Mouse (Mus musculus): ENCODE measurements around the gene Gabarapl2. TPM values are rescaled to one million over a fixed set of nuclear protein-coding genes. Genes with fewer than 3 reads are reported as not detected.

The Gabarapl2 gene
- 112 and 255 TPM in 2 replicates for total RNA-seq (2012; rRNA removed)

GRCm38 (mm10) chr8:111940171-111941100 is at the start of gene Gabarapl2:
TSS of gene Gabarapl2 (plus strand) at chr8:111940703.
- DNase-seq (ENCODE audit: low read depth, low spot score), result peak; percentile 99
- Histone ChIP-seq H3K36me3 (ENCODE audit: control insufficient read depth, insufficient read depth, low read length, poor library complexity, severe bottlenecking) (peaks cover 14% of the 10 kb centered on the region), H3K9me3 (ENCODE audit: control insufficient read depth, insufficient read depth, low read depth, low read length) (no peaks in the 10 kb centered on the region), H3K4me3 (ENCODE audit: insufficient read depth in 1 of 2, low read depth in 1 of 2, low read length in 2 of 2, poor library complexity in 1 of 2, severe bottlenecking in 1 of 2) (peak within 1 kb of the TSS; percentile 91), H3K4me1 (ENCODE audit: control insufficient read depth in 2 of 2, insufficient read depth in 2 of 2, low read length in 2 of 2, poor library complexity in 1 of 2) (peaks cover 12 to 13% of the 10 kb centered on the region in 2 experiments), H3K27ac (ENCODE audit: insufficient read depth, low read depth, low read length, poor library complexity, severe bottlenecking) (peak within 1 kb of the TSS; percentile 76), H3K9ac (ENCODE audit: insufficient read depth, low read depth, low read length, poor library complexity, severe bottlenecking) (peak within 1 kb of the TSS; percentile 82)
- in situ Hi-C loops (cut with MboI; ENCODE audit: low sequenced_read_pairs in 2 of 2, unreplicated experiment in 2 of 2), result no loop called here
- no peak for TF ChIP-seq ZNF384 (IDR thresholded peaks at IDR 0.05; ENCODE audit: low read depth, low read length)
- TF ChIP-seq MAFK (IDR thresholded peaks at IDR 0.05; ENCODE audit: insufficient read depth, low read depth, low read length), result no peak
- TF ChIP-seq CHD2 (IDR thresholded peaks at IDR 0.05; ENCODE audit: low read depth, low read length), result no peak
- no peak for TF ChIP-seq ZC3H11A (IDR thresholded peaks at IDR 0.05; ENCODE audit: borderline replicate concordance, low read depth, low read length)
- TF ChIP-seq HCFC1 (IDR thresholded peaks at IDR 0.05; ENCODE audit: borderline replicate concordance, insufficient read depth, low read length), result no peak

GRCm38 (mm10) chr8:111890911-111891303 is 49.6 kb upstream of the Gabarapl2 start:
- TF ChIP-seq HCFC1 (IDR thresholded peaks at IDR 0.05; ENCODE audit: borderline replicate concordance, insufficient read depth, low read length), result no peak
- no peak for TF ChIP-seq ZNF384 (IDR thresholded peaks at IDR 0.05; ENCODE audit: low read depth, low read length)
- no peak for TF ChIP-seq ZC3H11A (IDR thresholded peaks at IDR 0.05; ENCODE audit: borderline replicate concordance, low read depth, low read length)
- TF ChIP-seq CHD2 (IDR thresholded peaks at IDR 0.05; ENCODE audit: low read depth, low read length), result no peak
- no peak for TF ChIP-seq MAFK (IDR thresholded peaks at IDR 0.05; ENCODE audit: insufficient read depth, low read depth, low read length)
- Histone ChIP-seq H3K36me3 (ENCODE audit: control insufficient read depth, insufficient read depth, low read length, poor library complexity, severe bottlenecking) (no peaks in the 10 kb centered on the region), H3K27ac (ENCODE audit: insufficient read depth, low read depth, low read length, poor library complexity, severe bottlenecking) (peak overlapping the region; percentile 35; the same call in 1 of the 2 replicates), H3K4me1 (ENCODE audit: control insufficient read depth in 2 of 2, insufficient read depth in 2 of 2, low read length in 2 of 2, poor library complexity in 1 of 2) (peaks cover 9 to 11% of the 10 kb centered on the region in 2 experiments; a peak in 3 of 4 replicates), H3K9me3 (ENCODE audit: control insufficient read depth, insufficient read depth, low read depth, low read length) (no peaks in the 10 kb centered on the region), H3K9ac (ENCODE audit: insufficient read depth, low read depth, low read length, poor library complexity, severe bottlenecking) (peak overlapping the region; percentile 34), H3K4me3 (ENCODE audit: insufficient read depth in 1 of 2, low read depth in 1 of 2, low read length in 2 of 2, poor library complexity in 1 of 2, severe bottlenecking in 1 of 2) (peak overlapping the region in 1 of 2 experiments; percentile 61; a peak in 2 of 4 replicates)
- in situ Hi-C loops (cut with MboI; ENCODE audit: low sequenced_read_pairs in 2 of 2, unreplicated experiment in 2 of 2), result no loop called here
- no peak for DNase-seq (ENCODE audit: low read depth, low spot score)

GRCm38 (mm10) chr8:111891983-111892382 is 48.5 kb upstream of the Gabarapl2 start:
- peaks cover 10 to 12% of the 10 kb centered on the region in 2 experiments; a peak in 3 of 4 replicates for H3K4me1 ChIP-seq (ENCODE audit: control insufficient read depth in 2 of 2, insufficient read depth in 2 of 2, low read length in 2 of 2, poor library complexity in 1 of 2)
- TF ChIP-seq MAFK (IDR thresholded peaks at IDR 0.05; ENCODE audit: insufficient read depth, low read depth, low read length) (no peak), ZNF384 (IDR thresholded peaks at IDR 0.05; ENCODE audit: low read depth, low read length) (no peak), HCFC1 (IDR thresholded peaks at IDR 0.05; ENCODE audit: borderline replicate concordance, insufficient read depth, low read length) (no peak), CHD2 (IDR thresholded peaks at IDR 0.05; ENCODE audit: low read depth, low read length) (no peak), ZC3H11A (IDR thresholded peaks at IDR 0.05; ENCODE audit: borderline replicate concordance, low read depth, low read length) (no peak)
- H3K36me3 ChIP-seq (ENCODE audit: control insufficient read depth, insufficient read depth, low read length, poor library complexity, severe bottlenecking), result no peaks in the 10 kb centered on the region
- H3K27ac ChIP-seq (ENCODE audit: insufficient read depth, low read depth, low read length, poor library complexity, severe bottlenecking), result peak overlapping the region; percentile 3; the same call in 1 of the 2 replicates
- in situ Hi-C loops (cut with MboI; ENCODE audit: low sequenced_read_pairs in 2 of 2, unreplicated experiment in 2 of 2), result no loop called here
- peak overlapping the region in 1 of 2 experiments; percentile 0; a peak in 1 of 4 replicates for H3K4me3 ChIP-seq (ENCODE audit: insufficient read depth in 1 of 2, low read depth in 1 of 2, low read length in 2 of 2, poor library complexity in 1 of 2, severe bottlenecking in 1 of 2)
- no peaks in the 10 kb centered on the region for H3K9me3 ChIP-seq (ENCODE audit: control insufficient read depth, insufficient read depth, low read depth, low read length)
- no peak overlapping the region; the same call in 1 of the 2 replicates for H3K9ac ChIP-seq (ENCODE audit: insufficient read depth, low read depth, low read length, poor library complexity, severe bottlenecking)
- DNase-seq (ENCODE audit: low read depth, low spot score), result no peak

- no peaks in the 10 kb centered on the region for H3K36me3 ChIP-seq (ENCODE audit: control insufficient read depth, insufficient read depth, low read length, poor library complexity, severe bottlenecking)
- TF ChIP-seq CHD2 (IDR thresholded peaks at IDR 0.05; ENCODE audit: low read depth, low read length) (no peak), MAFK (IDR thresholded peaks at IDR 0.05; ENCODE audit: insufficient read depth, low read depth, low read length) (peak; percentile 95)
- peak overlapping the region; percentile 3; the same call in 1 of the 2 replicates for H3K27ac ChIP-seq (ENCODE audit: insufficient read depth, low read depth, low read length, poor library complexity, severe bottlenecking)
- H3K9ac ChIP-seq (ENCODE audit: insufficient read depth, low read depth, low read length, poor library complexity, severe bottlenecking), result no peak overlapping the region; the same call in 1 of the 2 replicates
- peaks cover 11 to 14% of the 10 kb centered on the region in 2 experiments; a peak in 3 of 4 replicates for H3K4me1 ChIP-seq (ENCODE audit: control insufficient read depth in 2 of 2, insufficient read depth in 2 of 2, low read length in 2 of 2, poor library complexity in 1 of 2)
- DNase-seq (ENCODE audit: low read depth, low spot score), result no peak
- no peaks in the 10 kb centered on the region for H3K9me3 ChIP-seq (ENCODE audit: control insufficient read depth, insufficient read depth, low read depth, low read length)
- H3K4me3 ChIP-seq (ENCODE audit: insufficient read depth in 1 of 2, low read depth in 1 of 2, low read length in 2 of 2, poor library complexity in 1 of 2, severe bottlenecking in 1 of 2), result peak overlapping the region in 1 of 2 experiments; percentile 0; a peak in 1 of 4 replicates
- in situ Hi-C loops (cut with MboI; ENCODE audit: low sequenced_read_pairs in 2 of 2, unreplicated experiment in 2 of 2), result no loop called here
Measured at GRCm38 (mm10) chr8:111892615-111893014, 47.9 kb upstream of the Gabarapl2 start.

Data from ES-E14 (cell line).